Mouse (Mus musculus) cerebellum, adult 18-20 months (tissue): ENCODE data around the gene Adamts3.
A peak's percentile ranks its signal among the peaks of the same experiment; 100 is the strongest.

Experiments
- DNase-seq, 2 experiments: peaks; one replicate each; pipeline ENCODE4 v3.0.0; 2021

Adamts3 gene

GRCm38 (mm10) chr5:89704264-89704663 lies 178.9 kb downstream of the Adamts3 start:
- peak in 1 of 2 experiments; percentile 4 for DNase-seq

GRCm38 (mm10) chr5:89701241-89702007 lies 181.7 kb downstream of the Adamts3 start:
- DNase-seq = peak; percentile 37 to 44

GRCm38 (mm10) chr5:89687826-89688225 lies 195.3 kb downstream of the Adamts3 start:
- DNase-seq = no peak

GRCm38 (mm10) chr5:89679871-89680536 lies 203.1 kb downstream of the Adamts3 start:
- DNase-seq = peak; percentile 31 to 55

- DNase-seq = no peak
These were observed 205.0 kb downstream of the Adamts3 start for GRCm38 (mm10) chr5:89678148-89678547.

- no peak for DNase-seq
These were observed 208.9 kb downstream of the Adamts3 start for GRCm38 (mm10) chr5:89674066-89674848.

GRCm38 (mm10) chr5:89672950-89673349 lies 210.2 kb downstream of the Adamts3 start:
- no peak for DNase-seq

GRCm38 (mm10) chr5:89654327-89654726 lies 228.8 kb downstream of the Adamts3 start:
- no peak for DNase-seq

GRCm38 (mm10) chr5:89653862-89654261 lies 229.3 kb downstream of the Adamts3 start:
- DNase-seq = no peak

GRCm38 (mm10) chr5:89646940-89647339 lies 236.2 kb downstream of the Adamts3 start:
- DNase-seq = no peak

GRCm38 (mm10) chr5:89635434-89635833 lies 247.7 kb downstream of the Adamts3 start:
- DNase-seq = no peak

GRCm38 (mm10) chr5:89631599-89631998 lies 251.5 kb downstream of the Adamts3 start:
- DNase-seq = no peak
